Mouse (Mus musculus): ENCODE results near the gene Pcdh7.

The Pcdh7 gene

GRCm38 (mm10) chr5:57797951-57798670 lies 80.3 kb downstream of the Pcdh7 start:
- DNase-seq (ENCODE audit: low spot score in 2 of 2), result no peak

GRCm38 (mm10) chr5:57803108-57803507 lies 85.3 kb downstream of the Pcdh7 start:
- no peak for DNase-seq (ENCODE audit: low spot score in 2 of 2)

- no peak for DNase-seq (ENCODE audit: low spot score in 2 of 2)
Measured at GRCm38 (mm10) chr5:57803890-57804289, 86.1 kb downstream of the Pcdh7 start.

- no peak for DNase-seq (ENCODE audit: low spot score in 2 of 2)
Measured at GRCm38 (mm10) chr5:57807350-57807749, 89.6 kb downstream of the Pcdh7 start.

GRCm38 (mm10) chr5:57810641-57811040 lies 92.9 kb downstream of the Pcdh7 start:
- DNase-seq (ENCODE audit: low spot score in 2 of 2), result no peak

GRCm38 (mm10) chr5:57815964-57816589 lies 98.3 kb downstream of the Pcdh7 start:
- no peak for DNase-seq (ENCODE audit: low spot score in 2 of 2)

GRCm38 (mm10) chr5:57819788-57820187 lies 102.0 kb downstream of the Pcdh7 start:
- DNase-seq (ENCODE audit: low spot score in 2 of 2), result no peak

- DNase-seq (ENCODE audit: low spot score in 2 of 2), result no peak
Measured at GRCm38 (mm10) chr5:57821099-57821498, 103.3 kb downstream of the Pcdh7 start.

GRCm38 (mm10) chr5:57828437-57828836 lies 110.7 kb downstream of the Pcdh7 start:
- DNase-seq (ENCODE audit: low spot score in 2 of 2), result no peak

GRCm38 (mm10) chr5:57837150-57837549 lies 119.4 kb downstream of the Pcdh7 start:
- DNase-seq (ENCODE audit: low spot score in 2 of 2), result no peak

GRCm38 (mm10) chr5:57841357-57842119 lies 123.8 kb downstream of the Pcdh7 start:
- DNase-seq (ENCODE audit: low spot score in 2 of 2), result no peak

GRCm38 (mm10) chr5:57847500-57847899 lies 129.7 kb downstream of the Pcdh7 start:
- DNase-seq (ENCODE audit: low spot score in 2 of 2), result no peak

- DNase-seq (ENCODE audit: low spot score in 2 of 2), result no peak
Measured at GRCm38 (mm10) chr5:57850111-57850510, 132.3 kb downstream of the Pcdh7 start.

GRCm38 (mm10) chr5:57857316-57857715 lies 139.5 kb downstream of the Pcdh7 start:
- DNase-seq (ENCODE audit: low spot score in 2 of 2), result no peak

- DNase-seq (ENCODE audit: low spot score in 2 of 2), result no peak
Measured at GRCm38 (mm10) chr5:57864254-57864653, 146.5 kb downstream of the Pcdh7 start.

- DNase-seq (ENCODE audit: low spot score in 2 of 2), result no peak
Measured at GRCm38 (mm10) chr5:57865256-57865655, 147.5 kb downstream of the Pcdh7 start.

GRCm38 (mm10) chr5:57866097-57866496 lies 148.3 kb downstream of the Pcdh7 start:
- DNase-seq (ENCODE audit: low spot score in 2 of 2), result no peak

- DNase-seq (ENCODE audit: low spot score in 2 of 2), result no peak
Measured at GRCm38 (mm10) chr5:57867906-57868305, 150.1 kb downstream of the Pcdh7 start.

GRCm38 (mm10) chr5:57868702-57869101 lies 150.9 kb downstream of the Pcdh7 start:
- DNase-seq (ENCODE audit: low spot score in 2 of 2), result no peak

GRCm38 (mm10) chr5:57870727-57871126 lies 153.0 kb downstream of the Pcdh7 start:
- DNase-seq (ENCODE audit: low spot score in 2 of 2), result no peak

- no peak for DNase-seq (ENCODE audit: low spot score in 2 of 2)
Measured at GRCm38 (mm10) chr5:57884982-57885381, 167.2 kb downstream of the Pcdh7 start.

GRCm38 (mm10) chr5:57899018-57899614 lies 181.3 kb downstream of the Pcdh7 start:
- DNase-seq (ENCODE audit: low spot score in 2 of 2), result no peak

Measured in urinary bladder, postnatal 4 days (tissue).